ENCODE assay signal across 26 mouse cellular contexts in genomic region chr2:48868199-48868913, GRCm38 (mm10).
"Had no signal": no experiment of that assay in that cellular context is flagged by ENCODE, and none has a peak within 500 bp of the region (broad histone marks: within the 10 kb centered on the region; RNA-seq: fewer than 3 reads in every experiment).

No protein-coding gene starts in this region.

- H3K27me3 ChIP-seq: heart, embryonic 13.5 days; heart, embryonic 15.5 days; hindbrain, embryonic 13.5 days; hindbrain, embryonic 15.5 days; kidney, embryonic 15.5 days; limb, embryonic 13.5 days; limb, embryonic 15.5 days; liver, embryonic 12.5 days had no signal

- H3K27ac ChIP-seq: heart, adult 2 months; heart, embryonic 13.5 days; heart, embryonic 15.5 days; hindbrain, embryonic 13.5 days; hindbrain, embryonic 15.5 days; hindbrain, postnatal 0 days; kidney, embryonic 15.5 days; kidney, postnatal 0 days; limb, embryonic 13.5 days; limb, embryonic 15.5 days; liver, embryonic 12.5 days had no signal

- DNase-seq: gastrocnemius, postnatal 14 days; gastrocnemius, postnatal 36 days; heart, adult 11 months; heart, adult 2 months; heart, postnatal 14 days; heart, postnatal 36 days; kidney, adult 11 months; kidney, adult 2 months; kidney, adult 9 months; kidney, postnatal 14 days; kidney, postnatal 36 days; layer of hippocampus, adult 9-11 months; layer of hippocampus, postnatal 36 days; left cerebral cortex, postnatal 4 days had no signal

- H3K9ac ChIP-seq: heart, embryonic 13.5 days; heart, embryonic 15.5 days; hindbrain, embryonic 13.5 days; hindbrain, embryonic 15.5 days; kidney, embryonic 15.5 days; limb, embryonic 13.5 days; limb, embryonic 15.5 days; liver, embryonic 12.5 days had no signal

- H3K36me3 ChIP-seq: heart, embryonic 15.5 days; hindbrain, embryonic 13.5 days; limb, embryonic 13.5 days; limb, embryonic 15.5 days; liver, embryonic 12.5 days had no signal

- ATAC-seq: hindbrain, postnatal 0 days; intestine, embryonic 16.5 days; liver, embryonic 12.5 days had no signal

- H3K4me3 ChIP-seq: heart, adult 2 months; heart, embryonic 13.5 days; heart, embryonic 15.5 days; hindbrain, embryonic 13.5 days; hindbrain, embryonic 15.5 days; kidney, embryonic 15.5 days; limb, embryonic 13.5 days; limb, embryonic 15.5 days; liver, embryonic 12.5 days had no signal

- H3K4me2 ChIP-seq: heart, embryonic 11.5 days; heart, embryonic 13.5 days; heart, embryonic 15.5 days; hindbrain, embryonic 13.5 days; hindbrain, embryonic 15.5 days; kidney, embryonic 15.5 days; limb, embryonic 13.5 days; limb, embryonic 15.5 days; liver, embryonic 12.5 days had no signal

- H3K4me1 ChIP-seq: heart, embryonic 13.5 days; heart, embryonic 15.5 days; hindbrain, embryonic 15.5 days; kidney, embryonic 15.5 days; limb, embryonic 13.5 days; limb, embryonic 15.5 days; liver, embryonic 12.5 days had no signal

- H3K9me3 ChIP-seq: heart, embryonic 13.5 days; heart, embryonic 15.5 days; hindbrain, embryonic 13.5 days; hindbrain, embryonic 15.5 days; kidney, embryonic 15.5 days; limb, embryonic 13.5 days; limb, embryonic 15.5 days; liver, embryonic 12.5 days had no signal
